Comparison of ENCODE assay signal across 35 mouse cellular contexts in genomic region chr7:142418679-142419078, GRCm38 (mm10). TPM values are rescaled to one million over a fixed set of nuclear protein-coding genes. Genes with fewer than 3 reads are reported as not detected.
DNase-seq lines count a peak whose midpoint lies in the region; ATAC-seq and TF ChIP-seq lines count a peak whose summit lies in the region.
"Had no signal": no experiment of that assay in that cellular context is flagged by ENCODE, and none has a peak within 500 bp of the region (broad histone marks: within the 10 kb centered on the region; RNA-seq: fewer than 3 reads in every experiment).

No protein-coding gene starts in this region.

- intact Hi-C loops in heart, adult 2 months (cut with DNase I), result no loop called here

- no peak overlapping the region for H3K9ac ChIP-seq in heart, adult 2 months (ENCODE audit: low read depth, low read length)
- H3K9ac ChIP-seq in heart, embryonic 11.5 days (ENCODE audit: low read depth, low read length), result no peak overlapping the region
- no peak overlapping the region for H3K9ac ChIP-seq in ES-E14 (ENCODE audit: insufficient read depth, low read depth, low read length, poor library complexity, severe bottlenecking)
- H3K9ac ChIP-seq: embryonic facial prominence, embryonic 15.5 days; forebrain, embryonic 13.5 days; heart, embryonic 12.5 days; hindbrain, embryonic 15.5 days; kidney, embryonic 15.5 days; midbrain, embryonic 13.5 days; neural tube, embryonic 13.5 days had no signal

- WGBS in heart, adult 2 months, result 86% methylated on average over 8 of the region's 8 CpGs
- WGBS in heart, embryonic 11.5 days (ENCODE audit: insufficient replicate concordance), result 86% methylated on average over 8 of the region's 8 CpGs

- DNase-seq in heart, adult 2 months, result no peak
- DNase-seq in ES-E14 (ENCODE audit: low read depth, low spot score), result no peak
- no peak for DNase-seq in testis, postnatal 14 days (ENCODE audit: low spot score)
- DNase-seq in kidney, postnatal 36 days, result no peak
- DNase-seq in thymus, postnatal 25 days, result no peak
- DNase-seq: adrenal gland, postnatal 14 days; cerebellum, adult 2 months; cerebellum, postnatal 25 days; gastrocnemius, postnatal 14 days; heart, postnatal 4 days; kidney, adult 18-20 months; kidney, postnatal 25 days; retina, postnatal 1 day; right cerebral cortex, postnatal 14 days; thymus, postnatal 14 days had no signal

- no peaks in the 10 kb centered on the region for H3K9me3 ChIP-seq in heart, embryonic 11.5 days (replicated peaks; ENCODE audit: control insufficient read depth, low read length)
- no peaks in the 10 kb centered on the region for H3K9me3 ChIP-seq in ES-E14 (ENCODE audit: control insufficient read depth, insufficient read depth, low read depth, low read length)
- H3K9me3 ChIP-seq: embryonic facial prominence, embryonic 10.5 days; embryonic facial prominence, embryonic 15.5 days; forebrain, embryonic 13.5 days; hindbrain, embryonic 15.5 days; kidney, embryonic 15.5 days; midbrain, embryonic 13.5 days; neural tube, embryonic 13.5 days had no signal

- no peak for ATAC-seq in heart, embryonic 11.5 days (replicated peaks; ENCODE audit: insufficient number of reproducible peaks, low FRiP score, low TSS enrichment)
- ATAC-seq in megakaryocyte, adult 5-6 weeks (ENCODE audit: poor library complexity, severe bottlenecking), result peak; percentile 73
- ATAC-seq: forebrain, embryonic 13.5 days; midbrain, embryonic 13.5 days had no signal

- in situ Hi-C loops in ES-E14 (cut with MboI; ENCODE audit: low sequenced_read_pairs in 2 of 2, unreplicated experiment in 2 of 2), result no loop called here

- peaks cover 9% of the 10 kb centered on the region for H3K4me1 ChIP-seq in heart, adult 2 months (ENCODE audit: control insufficient read depth, insufficient read depth, low read length)
- H3K4me1 ChIP-seq in heart, embryonic 11.5 days (ENCODE audit: control insufficient read depth, insufficient read depth, low read length), result no peaks in the 10 kb centered on the region
- no peaks in the 10 kb centered on the region for H3K4me1 ChIP-seq in ES-E14 (ENCODE audit: control insufficient read depth in 2 of 2, insufficient read depth in 2 of 2, low read length in 2 of 2, poor library complexity in 1 of 2)
- peaks cover 31% of the 10 kb centered on the region for H3K4me1 ChIP-seq in bone marrow macrophage, adult 2 months (ENCODE audit: control insufficient read depth, insufficient read depth, low read length)
- H3K4me1 ChIP-seq: embryonic facial prominence, embryonic 10.5 days; embryonic facial prominence, embryonic 15.5 days; forebrain, embryonic 13.5 days; heart, embryonic 12.5 days; hindbrain, embryonic 15.5 days; kidney, embryonic 15.5 days; midbrain, embryonic 13.5 days; neural tube, embryonic 13.5 days had no signal

- H3K79me2 ChIP-seq in heart, adult 2 months (replicated peaks; ENCODE audit: control insufficient read depth, insufficient read depth, low read length), result no peaks in the 10 kb centered on the region

- no peaks in the 10 kb centered on the region for H3K27me3 ChIP-seq in heart, adult 2 months (ENCODE audit: control insufficient read depth, insufficient read depth, low read length)
- no peaks in the 10 kb centered on the region for H3K27me3 ChIP-seq in heart, embryonic 11.5 days (ENCODE audit: control insufficient read depth, insufficient read depth, low read length)
- H3K27me3 ChIP-seq: embryonic facial prominence, embryonic 15.5 days; forebrain, embryonic 13.5 days; heart, embryonic 12.5 days; hindbrain, embryonic 15.5 days; kidney, embryonic 15.5 days; midbrain, embryonic 13.5 days had no signal

- TF ChIP-seq CTCF in heart, adult 2 months (IDR thresholded peaks at IDR 0.05), result peak; percentile 20; the same call in 1 of the 2 replicates
- TF ChIP-seq CTCF in bone marrow macrophage, adult 2 months (IDR thresholded peaks at IDR 0.05; ENCODE audit: low read depth, low read length), result 0 out of 2 replicates have a peak, but pooled peaks have one; percentile 6

- H3K4me3 ChIP-seq in heart, adult 2 months, result no peak overlapping the region
- no peak overlapping the region for H3K4me3 ChIP-seq in heart, embryonic 11.5 days (ENCODE audit: low read depth, low read length)
- no peak overlapping the region for H3K4me3 ChIP-seq in ES-E14 (ENCODE audit: insufficient read depth in 1 of 2, low read depth in 1 of 2, low read length in 2 of 2, poor library complexity in 1 of 2, severe bottlenecking in 1 of 2)
- H3K4me3 ChIP-seq in bone marrow macrophage, adult 2 months (ENCODE audit: insufficient read depth, low read length), result no peak overlapping the region
- H3K4me3 ChIP-seq: embryonic facial prominence, embryonic 10.5 days; embryonic facial prominence, embryonic 15.5 days; forebrain, embryonic 13.5 days; heart, embryonic 12.5 days; hindbrain, embryonic 15.5 days; kidney, embryonic 15.5 days; midbrain, embryonic 13.5 days; neural tube, embryonic 13.5 days had no signal

- H3K36me3 ChIP-seq in heart, adult 2 months (ENCODE audit: control insufficient read depth, insufficient read depth, low read length), result peaks cover 5% of the 10 kb centered on the region; the same call in 1 of the 2 replicates
- H3K36me3 ChIP-seq in heart, embryonic 11.5 days (ENCODE audit: control insufficient read depth, insufficient read depth, low read length), result no peaks in the 10 kb centered on the region
- no peaks in the 10 kb centered on the region for H3K36me3 ChIP-seq in ES-E14 (ENCODE audit: control insufficient read depth, insufficient read depth, low read length, poor library complexity, severe bottlenecking)
- H3K36me3 ChIP-seq: embryonic facial prominence, embryonic 10.5 days; embryonic facial prominence, embryonic 15.5 days; heart, embryonic 12.5 days; hindbrain, embryonic 15.5 days; kidney, embryonic 15.5 days; midbrain, embryonic 13.5 days; neural tube, embryonic 13.5 days had no signal

- no peak for TF ChIP-seq EP300 in heart, adult 2 months (IDR thresholded peaks at IDR 0.05; ENCODE audit: insufficient read depth, low read depth, low read length)

- H3K4me2 ChIP-seq in heart, embryonic 11.5 days, result no peak overlapping the region
- H3K4me2 ChIP-seq: embryonic facial prominence, embryonic 15.5 days; forebrain, embryonic 13.5 days; heart, embryonic 12.5 days; hindbrain, embryonic 15.5 days; kidney, embryonic 15.5 days; midbrain, embryonic 13.5 days; neural tube, embryonic 13.5 days had no signal

- H3K27ac ChIP-seq in heart, adult 2 months, result peak overlapping the region; percentile 34
- no peak overlapping the region for H3K27ac ChIP-seq in heart, embryonic 11.5 days (ENCODE audit: low read depth, low read length)
- no peak overlapping the region for H3K27ac ChIP-seq in ES-E14 (ENCODE audit: insufficient read depth, low read depth, low read length, poor library complexity, severe bottlenecking)
- H3K27ac ChIP-seq in bone marrow macrophage, adult 2 months (ENCODE audit: insufficient read depth, low read depth, low read length), result no peak overlapping the region
- H3K27ac ChIP-seq: embryonic facial prominence, embryonic 10.5 days; embryonic facial prominence, embryonic 15.5 days; forebrain, embryonic 13.5 days; hindbrain, embryonic 15.5 days; kidney, embryonic 15.5 days; midbrain, embryonic 13.5 days; neural tube, embryonic 13.5 days had no signal

- no peak for TF ChIP-seq POLR2A in heart, adult 2 months (IDR thresholded peaks at IDR 0.05; ENCODE audit: insufficient read depth, low read depth, low read length)
- TF ChIP-seq POLR2A in bone marrow macrophage, adult 2 months (IDR thresholded peaks at IDR 0.05; ENCODE audit: borderline replicate concordance, low read depth, low read length), result no peak

RNA-seq across cellular contexts. Expression of gene Syt8, which starts 16.0 kb away (rescaled TPM):
- total RNA-seq in heart, adult 2 months (2021), result not detected
- polyA plus RNA-seq in heart, adult 2 months (2012; rRNA removed), result not detected in 2 replicates
- polyA plus RNA-seq in heart, embryonic 11.5 days (2014; fragmentation: Nextera tagmentation; extraction: Ambion mirVana), result 0.26 and 0.31 TPM in 2 replicates
- 0.42 and 0.94 TPM in 2 replicates for total RNA-seq in ES-E14 (2012; rRNA removed)
- 5.6 TPM in 2 replicates for polyA plus RNA-seq in bone marrow macrophage, adult 2 months (2012; ENCODE audit: insufficient read depth, insufficient read length, missing spikeins)
- total RNA-seq in megakaryocyte, adult 5-6 weeks (2015), result 0.39 TPM in 1 of 2 replicates, not detected in the other
- not detected in 2 replicates for total RNA-seq in megakaryocyte, adult 5-6 weeks (2017)
- total RNA-seq: adrenal gland, postnatal 14 days; gastrocnemius, postnatal 14 days; heart, postnatal 4 days; layer of hippocampus, postnatal 25 days; liver, adult 2 months; megakaryocyte-erythroid progenitor cell, adult 5-6 weeks had no signal
- polyA plus RNA-seq: cerebellum, adult 2 months; embryonic facial prominence, embryonic 10.5 days; forebrain, embryonic 13.5 days; heart, postnatal 0 days; hindbrain, embryonic 15.5 days; limb, embryonic 11.5 days; liver, adult 2 months; midbrain, embryonic 13.5 days; neural tube, embryonic 13.5 days had no signal

RNA-seq across cellular contexts. Expression of gene Tnni2, which starts 22.9 kb away (rescaled TPM):
- 1 to 10 TPM; 2.7 to 3.0 TPM for total RNA-seq in heart, adult 2 months (2021)
- polyA plus RNA-seq in heart, adult 2 months (2012; rRNA removed), result 5.9 and 7.5 TPM in 2 replicates
- 46.1 and 51.6 TPM in 2 replicates for polyA plus RNA-seq in heart, embryonic 11.5 days (2014; fragmentation: Nextera tagmentation; extraction: Ambion mirVana)
- total RNA-seq in ES-E14 (2012; rRNA removed), result 1.6 and 3.7 TPM in 2 replicates
- 10.2 and 13.8 TPM in 2 replicates for polyA plus RNA-seq in bone marrow macrophage, adult 2 months (2012; ENCODE audit: insufficient read depth, insufficient read length, missing spikeins)
- 18.8 and 20.9 TPM in 2 replicates for total RNA-seq in megakaryocyte, adult 5-6 weeks (2015)
- 25.6 and 27.6 TPM in 2 replicates for total RNA-seq in megakaryocyte, adult 5-6 weeks (2017)
- polyA plus RNA-seq: liver, adult 2 months had no signal

RNA-seq across cellular contexts. Expression of gene Ctsd, which starts 30.8 kb away (rescaled TPM):
- 100 to 1,000 TPM; 883 to 991 TPM for total RNA-seq in heart, adult 2 months (2021)
- 1,120 and 1,462 TPM in 2 replicates for polyA plus RNA-seq in heart, adult 2 months (2012; rRNA removed)
- 378 and 446 TPM in 2 replicates for polyA plus RNA-seq in heart, embryonic 11.5 days (2014; fragmentation: Nextera tagmentation; extraction: Ambion mirVana)
- total RNA-seq in ES-E14 (2012; rRNA removed), result 535 and 745 TPM in 2 replicates
- polyA plus RNA-seq in bone marrow macrophage, adult 2 months (2012; ENCODE audit: insufficient read depth, insufficient read length, missing spikeins), result 2,800 and 3,060 TPM in 2 replicates
- total RNA-seq in megakaryocyte, adult 5-6 weeks (2015), result 193 and 197 TPM in 2 replicates
- total RNA-seq in megakaryocyte, adult 5-6 weeks (2017), result 218 and 236 TPM in 2 replicates

RNA-seq across cellular contexts. Expression of gene Gm49369, which starts 36.2 kb away (rescaled TPM):
- 1 to 10 TPM; 3.5 to 4.9 TPM for total RNA-seq in heart, adult 2 months (2021)
- 0.23 TPM in 1 of 2 replicates, not detected in the other for polyA plus RNA-seq in heart, adult 2 months (2012; rRNA removed)
- 1.9 TPM in 1 of 2 replicates, not detected in the other for polyA plus RNA-seq in heart, embryonic 11.5 days (2014; fragmentation: Nextera tagmentation; extraction: Ambion mirVana)
- 6.6 and 17.8 TPM in 2 replicates for total RNA-seq in ES-E14 (2012; rRNA removed)
- 1.1 TPM in 1 of 2 replicates, not detected in the other for polyA plus RNA-seq in bone marrow macrophage, adult 2 months (2012; ENCODE audit: insufficient read depth, insufficient read length, missing spikeins)
- not detected in 2 replicates for total RNA-seq in megakaryocyte, adult 5-6 weeks (2015)
- total RNA-seq in megakaryocyte, adult 5-6 weeks (2017), result 24.9 and 36.8 TPM in 2 replicates
- total RNA-seq: megakaryocyte-erythroid progenitor cell, adult 5-6 weeks had no signal
- polyA plus RNA-seq: C2C12; embryonic facial prominence, embryonic 10.5 days; embryonic facial prominence, embryonic 15.5 days; forebrain, embryonic 13.5 days; heart, embryonic 12.5 days; intestine, embryonic 14.5 days; midbrain, embryonic 13.5 days; small intestine, adult 2 months; stomach, embryonic 14.5 days had no signal

RNA-seq across cellular contexts. Expression of gene Lsp1, which starts 41.9 kb away (rescaled TPM):
- 10 to 100 TPM; 28.4 to 35.0 TPM for total RNA-seq in heart, adult 2 months (2021)
- polyA plus RNA-seq in heart, adult 2 months (2012; rRNA removed), result 96.6 and 107 TPM in 2 replicates
- polyA plus RNA-seq in heart, embryonic 11.5 days (2014; fragmentation: Nextera tagmentation; extraction: Ambion mirVana), result 31.4 and 32.1 TPM in 2 replicates
- total RNA-seq in ES-E14 (2012; rRNA removed), result 3.6 and 13.7 TPM in 2 replicates
- 320 and 327 TPM in 2 replicates for polyA plus RNA-seq in bone marrow macrophage, adult 2 months (2012; ENCODE audit: insufficient read depth, insufficient read length, missing spikeins)
- total RNA-seq in megakaryocyte, adult 5-6 weeks (2015), result 1,220 and 1,304 TPM in 2 replicates
- total RNA-seq in megakaryocyte, adult 5-6 weeks (2017), result 1,314 and 1,552 TPM in 2 replicates
